Mouse (Mus musculus): ENCODE measurements around the gene Bcar1.

DNA sequence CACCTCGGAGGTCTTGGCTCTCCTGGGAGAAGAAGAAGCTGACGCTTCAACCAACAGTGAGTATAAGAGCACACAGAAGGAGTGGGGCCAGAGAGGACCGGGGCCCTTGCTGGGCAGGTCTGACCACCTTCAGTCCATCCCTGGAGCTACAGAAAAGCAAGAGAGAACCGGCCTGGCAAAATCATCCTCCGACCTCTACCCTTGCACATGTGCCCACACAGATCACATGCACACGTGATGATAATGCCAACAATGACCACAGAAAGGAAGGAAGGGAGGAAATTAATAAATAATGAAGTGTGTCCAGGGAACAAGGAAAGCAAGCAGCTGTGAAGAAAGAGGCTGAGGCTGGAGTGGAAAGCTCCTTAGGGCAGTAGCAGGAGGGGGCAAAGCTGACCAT is 4.7 kb downstream of the Bcar1 start:
- TF ChIP-seq CTCF (IDR thresholded peaks at IDR 0.05; ENCODE audit: borderline replicate concordance, control insufficient read depth, extremely low read depth, insufficient read depth, low read length, poor library complexity) (no peak), POLR2A (IDR thresholded peaks at IDR 0.05; ENCODE audit: control insufficient read depth, extremely low read depth, insufficient read depth, low read length, poor library complexity) (no peak)
